Mouse (Mus musculus): ENCODE results near the gene Top2a. TPM values are rescaled to one million over a fixed set of nuclear protein-coding genes. Genes with fewer than 3 reads are reported as not detected.
"Not testable (repeated sequence)": the region's sequence is repeated elsewhere in the genome, so short reads cannot be mapped to it uniquely, and the experiment has no call there.

Gene Top2a
- total and polyA plus RNA-seq, 2 experiments from 2014 or later, result 19.7 to 40.7 TPM

DNA sequence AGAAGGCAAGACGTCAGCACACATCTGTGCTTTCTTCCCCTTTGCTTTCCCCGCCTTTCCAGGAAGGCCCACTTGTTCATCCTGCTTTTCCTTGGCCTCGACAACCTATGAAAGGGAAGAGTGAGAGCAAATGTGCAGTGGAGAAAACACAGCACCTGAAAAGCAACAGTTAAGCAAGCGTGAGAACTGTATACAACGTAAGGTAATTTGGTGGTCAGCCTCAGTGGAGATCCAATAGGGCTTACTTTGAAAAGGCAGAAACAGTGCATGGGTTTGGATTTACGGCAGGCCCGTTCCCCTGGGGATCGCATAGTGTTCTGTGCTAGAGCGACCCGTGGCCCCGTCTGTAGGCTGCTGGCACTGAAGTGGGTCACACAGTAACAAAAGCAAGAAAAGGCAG lies 24.7 kb downstream of the Top2a start:
- TF ChIP-seq CTCF (IDR thresholded peaks at IDR 0.05; ENCODE audit: low read depth), result no peak
- no peak for DNase-seq
- Histone ChIP-seq H3K36me3 (ENCODE audit: insufficient read depth) (no peaks in the 10 kb centered on the region), H3K27ac (ENCODE audit: low read depth, low read length) (no peak overlapping the region), H3K4me2 (ENCODE audit: low read depth) (no peak overlapping the region), H3K9me3 (ENCODE audit: low read length) (no peaks in the 10 kb centered on the region), H3K4me3 (ENCODE audit: low read depth, low read length) (no peak overlapping the region), H3K9ac (no peak overlapping the region), H3K27me3 (ENCODE audit: insufficient read depth, low read length) (no peaks in the 10 kb centered on the region), H3K4me1 (ENCODE audit: insufficient read depth) (no peaks in the 10 kb centered on the region)
- 94% methylated on average over 11 of the region's 11 CpGs for WGBS
- ATAC-seq, result no peak

DNA sequence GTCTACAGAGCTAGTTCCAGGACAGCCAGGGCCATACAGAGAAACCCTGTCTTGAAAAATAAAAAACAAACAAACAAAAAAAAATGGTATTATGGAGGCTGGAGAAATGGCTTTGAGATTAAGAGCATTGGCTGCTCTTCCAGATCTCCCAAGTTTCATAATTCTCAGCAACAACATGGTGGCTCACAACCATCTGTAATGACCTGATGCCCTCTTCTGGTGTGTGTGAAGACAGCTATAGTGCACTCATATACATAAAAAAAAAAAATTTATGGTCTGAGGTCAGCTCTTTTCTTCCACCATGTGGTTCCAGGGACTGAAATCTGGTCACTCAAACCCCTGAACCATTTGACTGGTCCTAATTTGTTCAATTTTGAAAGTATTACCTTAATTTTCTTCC lies 25.2 kb downstream of the Top2a start:
- Histone ChIP-seq H3K4me3 (ENCODE audit: low read depth, low read length) (no peak overlapping the region), H3K4me1 (ENCODE audit: insufficient read depth) (no peaks in the 10 kb centered on the region), H3K27me3 (ENCODE audit: insufficient read depth, low read length) (no peaks in the 10 kb centered on the region), H3K36me3 (ENCODE audit: insufficient read depth) (no peaks in the 10 kb centered on the region), H3K27ac (ENCODE audit: low read depth, low read length) (no peak overlapping the region), H3K9ac (no peak overlapping the region), H3K4me2 (ENCODE audit: low read depth) (no peak overlapping the region), H3K9me3 (ENCODE audit: low read length) (no peaks in the 10 kb centered on the region)
- peak; percentile 21; the same call in 1 of the 2 replicates for TF ChIP-seq CTCF (IDR thresholded peaks at IDR 0.05; ENCODE audit: low read depth)
- no peak for ATAC-seq
- DNase-seq, result no peak

DNA sequence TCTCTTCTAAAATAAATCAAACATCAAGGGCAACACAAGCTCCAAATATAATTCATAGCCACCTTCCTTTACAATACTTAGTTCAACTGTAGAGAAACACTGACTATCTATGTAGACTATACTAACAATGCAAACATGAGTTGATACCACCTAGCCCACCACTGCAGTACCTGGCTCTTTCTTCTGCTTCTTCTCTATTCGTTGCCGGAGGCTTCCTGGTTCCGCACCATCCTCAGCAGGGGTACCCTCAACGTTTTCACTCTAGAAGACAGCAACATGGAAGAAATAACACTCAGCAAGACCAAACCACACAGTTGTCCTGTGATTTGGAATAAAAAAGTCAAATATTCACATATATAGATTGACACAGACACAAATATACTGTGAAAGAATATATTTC lies 26.3 kb downstream of the Top2a start:
- WGBS, result 92% methylated on average over 4 of the region's 4 CpGs
- ATAC-seq, result no peak

DNA sequence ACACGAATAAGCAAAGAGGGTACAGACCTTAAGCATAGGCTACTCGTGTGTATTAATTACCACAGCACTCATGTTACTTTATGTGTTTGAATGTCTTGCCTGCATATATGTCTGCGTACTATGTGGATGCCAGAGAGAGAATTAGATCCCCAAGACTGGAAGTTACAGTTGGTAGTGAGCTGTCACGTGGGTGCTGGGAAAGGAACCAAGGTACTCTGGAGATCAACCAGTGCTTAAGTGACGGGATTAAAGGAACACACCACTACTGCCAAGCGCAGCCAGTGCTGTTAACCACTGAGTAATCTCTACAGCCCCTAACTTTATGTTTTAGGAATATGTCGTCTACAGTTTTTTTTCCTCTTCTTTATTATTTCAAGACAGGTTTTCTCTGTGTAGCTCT lies 28.0 kb downstream of the Top2a start:
- no peak for TF ChIP-seq CTCF (IDR thresholded peaks at IDR 0.05; ENCODE audit: low read depth)
- Histone ChIP-seq H3K27ac (ENCODE audit: low read depth, low read length) (no peak overlapping the region), H3K27me3 (ENCODE audit: insufficient read depth, low read length) (no peaks in the 10 kb centered on the region), H3K4me1 (ENCODE audit: insufficient read depth) (no peaks in the 10 kb centered on the region), H3K36me3 (ENCODE audit: insufficient read depth) (no peaks in the 10 kb centered on the region), H3K4me2 (ENCODE audit: low read depth) (no peak overlapping the region), H3K9me3 (ENCODE audit: low read length) (no peaks in the 10 kb centered on the region), H3K4me3 (ENCODE audit: low read depth, low read length) (no peak overlapping the region), H3K9ac (no peak overlapping the region)
- 90% methylated on average over 7 of the region's 7 CpGs for whole genome bisulfite sequencing
- ATAC-seq, result no peak
- no peak for DNase-seq

More for the DNA sequence above, 26.3 kb downstream of the Top2a start:
- H3K9ac ChIP-seq, result no peak overlapping the region
- H3K4me1 ChIP-seq (ENCODE audit: insufficient read depth), result no peaks in the 10 kb centered on the region
- no peaks in the 10 kb centered on the region for H3K9me3 ChIP-seq (ENCODE audit: low read length)
- H3K4me2 ChIP-seq (ENCODE audit: low read depth), result no peak overlapping the region
- no peak for TF ChIP-seq CTCF (IDR thresholded peaks at IDR 0.05; ENCODE audit: low read depth)
- no peaks in the 10 kb centered on the region for H3K27me3 ChIP-seq (ENCODE audit: insufficient read depth, low read length)
- H3K4me3 ChIP-seq (ENCODE audit: low read depth, low read length), result no peak overlapping the region
- no peaks in the 10 kb centered on the region for H3K36me3 ChIP-seq (ENCODE audit: insufficient read depth)
- no peak for DNase-seq
- no peak overlapping the region for H3K27ac ChIP-seq (ENCODE audit: low read depth, low read length)

DNA sequence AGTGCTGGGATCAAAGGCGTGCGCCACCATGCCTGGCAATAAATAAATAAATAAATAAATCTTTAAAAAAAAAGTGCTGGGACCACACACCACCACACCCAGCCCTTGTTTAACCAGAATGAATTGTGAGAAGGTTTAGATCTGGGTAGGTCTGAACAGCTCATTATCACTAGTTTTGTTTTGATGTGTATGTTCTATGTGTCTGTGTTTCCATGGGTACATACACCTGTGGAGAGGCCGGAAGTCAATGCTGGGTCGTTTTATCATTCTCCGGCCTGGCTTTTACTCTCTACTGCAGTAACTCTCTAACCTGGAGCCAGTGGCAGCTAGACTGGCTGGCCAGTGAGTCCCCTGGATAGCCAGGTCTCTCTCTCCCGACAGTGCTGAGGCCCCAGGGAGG lies 33.1 kb downstream of the Top2a start:
- 82% methylated on average over 6 of the region's 6 CpGs for WGBS
- no peak overlapping the region for H3K27ac ChIP-seq (ENCODE audit: low read depth, low read length)

DNA sequence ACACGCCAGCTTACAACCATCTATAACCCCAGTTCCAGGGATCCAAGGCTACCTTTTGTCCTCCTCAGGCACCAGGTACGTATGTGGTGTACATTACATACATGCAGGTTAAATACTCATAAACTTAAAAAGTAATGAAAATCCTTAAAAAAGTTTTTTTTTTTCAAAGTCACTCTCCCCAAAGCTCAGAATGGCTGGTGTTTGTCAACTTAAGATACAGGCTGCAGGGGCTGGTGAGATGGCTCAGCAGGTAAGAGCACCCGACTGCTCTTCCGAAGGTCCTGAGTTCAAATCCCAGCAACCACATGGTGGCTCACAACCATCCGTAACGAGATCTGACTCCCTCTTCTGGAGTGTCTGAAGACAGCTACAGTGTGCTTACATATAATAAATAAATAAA lies 35.7 kb downstream of the Top2a start:
- not testable (repeated sequence) for H3K27ac ChIP-seq (ENCODE audit: low read depth, low read length); H3K9ac ChIP-seq; H3K4me3 ChIP-seq (ENCODE audit: low read depth, low read length); ATAC-seq; H3K4me1 ChIP-seq (ENCODE audit: insufficient read depth); H3K27me3 ChIP-seq (ENCODE audit: insufficient read depth, low read length); H3K4me2 ChIP-seq (ENCODE audit: low read depth); DNase-seq; H3K9me3 ChIP-seq (ENCODE audit: low read length); H3K36me3 ChIP-seq (ENCODE audit: insufficient read depth)
- 95% methylated on average over 4 of the region's 6 CpGs for WGBS

More for the DNA sequence above, 33.1 kb downstream of the Top2a start:
- Histone ChIP-seq H3K9ac (no peak overlapping the region), H3K27me3 (ENCODE audit: insufficient read depth, low read length) (no peaks in the 10 kb centered on the region), H3K36me3 (ENCODE audit: insufficient read depth) (no peaks in the 10 kb centered on the region), H3K4me3 (ENCODE audit: low read depth, low read length) (no peak overlapping the region), H3K9me3 (ENCODE audit: low read length) (no peaks in the 10 kb centered on the region), H3K4me1 (ENCODE audit: insufficient read depth) (no peaks in the 10 kb centered on the region), H3K4me2 (ENCODE audit: low read depth) (no peak overlapping the region)
- no peak for TF ChIP-seq CTCF (IDR thresholded peaks at IDR 0.05; ENCODE audit: low read depth)
- no peak for ATAC-seq
- DNase-seq, result no peak

DNA sequence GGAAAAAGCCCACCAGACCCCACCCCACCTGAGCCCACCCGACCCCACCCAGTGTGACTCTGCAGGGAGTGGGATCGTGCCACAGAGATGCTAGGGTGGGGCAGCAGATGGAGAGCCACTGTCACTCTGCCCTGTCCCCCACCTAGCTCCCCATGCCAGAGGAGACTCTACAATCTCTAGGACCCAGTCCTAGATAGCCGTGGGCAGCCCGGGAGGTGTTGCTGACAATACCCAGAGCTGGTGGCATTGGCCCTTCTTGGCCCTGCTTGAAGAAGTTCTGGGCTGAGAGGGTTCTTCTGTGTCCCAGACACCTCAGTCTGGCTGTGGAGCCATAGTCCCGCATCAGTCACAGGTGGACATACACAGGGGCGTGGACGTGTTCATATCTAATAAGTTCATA lies 38.4 kb downstream of the Top2a start:
- H3K4me2 ChIP-seq (ENCODE audit: low read depth), result no peak overlapping the region
- TF ChIP-seq CTCF (IDR thresholded peaks at IDR 0.05; ENCODE audit: low read depth), result no peak
- DNase-seq (no peak), ATAC-seq (no peak)
- H3K4me3 ChIP-seq (ENCODE audit: low read depth, low read length), result no peak overlapping the region
- H3K4me1 ChIP-seq (ENCODE audit: insufficient read depth), result no peaks in the 10 kb centered on the region; the same call in 1 of the 2 replicates
- H3K27ac ChIP-seq (ENCODE audit: low read depth, low read length), result no peak overlapping the region
- no peak overlapping the region for H3K9ac ChIP-seq
- 96% methylated on average over 7 of the region's 7 CpGs for WGBS
- H3K36me3 ChIP-seq (ENCODE audit: insufficient read depth), result no peaks in the 10 kb centered on the region
- no peaks in the 10 kb centered on the region for H3K9me3 ChIP-seq (ENCODE audit: low read length)
- H3K27me3 ChIP-seq (ENCODE audit: insufficient read depth, low read length), result no peaks in the 10 kb centered on the region

DNA sequence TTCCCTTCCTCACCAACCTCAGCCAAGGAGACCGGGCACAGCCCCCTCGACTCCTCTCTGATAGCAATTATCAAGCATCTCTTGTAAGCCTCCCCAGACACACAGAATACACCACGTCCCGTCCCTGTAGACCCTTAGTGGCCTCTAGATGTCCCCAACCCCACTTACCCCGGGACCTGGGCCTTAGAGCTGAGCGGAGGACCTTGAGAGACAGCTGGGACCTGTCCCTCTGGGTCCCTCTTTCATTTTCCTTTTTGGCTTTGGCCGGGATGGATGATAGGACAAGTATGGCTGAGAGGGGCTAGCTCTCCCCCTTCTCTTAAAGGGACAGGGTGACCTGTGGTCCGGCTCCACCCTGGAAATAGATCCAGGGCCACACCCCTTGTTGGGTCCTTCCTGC lies 40.4 kb downstream of the Top2a start:
- no peaks in the 10 kb centered on the region; the same call in 1 of the 2 replicates for H3K4me1 ChIP-seq (ENCODE audit: insufficient read depth)
- H3K4me2 ChIP-seq (ENCODE audit: low read depth), result peak overlapping the region; percentile 72
- H3K4me3 ChIP-seq (ENCODE audit: low read depth, low read length), result peak overlapping the region; percentile 69; the same call in 1 of the 2 replicates
- H3K27ac ChIP-seq (ENCODE audit: low read depth, low read length), result no peak overlapping the region
- ATAC-seq, result no peak
- no peaks in the 10 kb centered on the region for H3K36me3 ChIP-seq (ENCODE audit: insufficient read depth)
- no peak for TF ChIP-seq CTCF (IDR thresholded peaks at IDR 0.05; ENCODE audit: low read depth)
- H3K9me3 ChIP-seq (ENCODE audit: low read length), result no peaks in the 10 kb centered on the region
- DNase-seq, result no peak
- H3K9ac ChIP-seq, result no peak overlapping the region
- no peaks in the 10 kb centered on the region for H3K27me3 ChIP-seq (ENCODE audit: insufficient read depth, low read length)
- WGBS, result 51% methylated on average over 8 of the region's 8 CpGs
